Mouse (Mus musculus) E14TG2a.4 (cell line): ENCODE data around the gene Fam193a.

Source experiments
- CTCF ChIP-seq: conservative IDR thresholded peaks from 2 replicates; pipeline ENCODE4 v1.5.1; 2014; ENCODE audit warnings: low read length
- POU5F1 ChIP-seq: IDR thresholded peaks from 2 replicates; pipeline ENCODE4 v1.6.1; 2014; ENCODE audit warnings: low read length, borderline replicate concordance

- TF ChIP-seq CTCF: no peak
- TF ChIP-seq POU5F1: no peak
Measured at GRCm38 (mm10) chr5:34533820-34534219, 164.1 kb downstream of the Fam193a start.
